Mouse (Mus musculus): ENCODE measurements around the gene Nkx3-2.

Nkx3-2 gene

DNA sequence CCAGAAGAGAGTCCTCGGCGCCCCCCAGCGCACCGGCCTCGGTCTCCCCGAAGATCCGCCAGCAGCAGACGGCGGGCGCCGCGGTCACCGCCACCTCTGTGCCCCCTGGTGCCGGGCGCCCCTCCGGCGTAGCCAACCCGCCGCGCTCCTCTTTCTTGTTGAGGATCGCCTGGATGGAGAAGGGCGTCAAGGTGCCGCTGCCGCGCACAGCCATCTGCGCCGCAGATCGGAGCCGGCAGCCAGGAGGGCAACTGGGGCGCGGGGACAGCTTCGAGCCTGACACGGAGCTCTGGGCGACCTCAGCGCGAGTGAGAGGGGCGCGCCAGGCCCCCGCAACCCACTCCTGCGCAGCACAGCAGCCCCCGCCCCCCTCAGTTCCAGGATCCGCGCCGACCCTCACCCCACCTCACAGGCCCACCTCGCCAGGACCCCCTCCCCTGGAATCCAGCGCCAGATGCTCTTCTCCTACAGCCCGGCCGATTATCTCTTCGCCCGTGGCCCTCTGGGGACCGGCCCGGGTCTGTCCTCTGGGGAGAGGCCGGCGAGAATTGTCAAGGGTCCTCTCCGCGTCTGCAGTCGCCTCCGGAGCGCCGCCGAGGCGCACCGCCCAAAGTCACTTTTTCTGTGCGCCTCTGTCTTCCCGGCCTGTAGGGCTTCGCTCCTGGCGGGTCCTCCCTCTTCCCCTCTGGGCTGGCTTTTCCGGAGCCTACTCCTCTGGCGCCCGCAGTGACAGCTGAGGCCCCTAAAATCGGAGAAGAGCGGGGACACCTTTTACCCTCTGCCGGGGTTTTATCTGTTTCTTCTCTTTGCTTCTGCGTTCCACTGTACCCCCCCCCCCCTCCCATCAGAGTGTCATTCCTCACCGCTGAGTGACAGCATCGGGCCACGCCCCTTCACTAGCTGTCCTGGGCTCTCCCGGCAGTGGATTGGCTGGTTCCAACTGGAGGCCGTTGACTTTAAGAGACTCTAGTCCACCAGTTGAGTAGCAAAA lies at the start of gene Nkx3-2:
Gene Nkx3-2, minus strand, starts transcription at position 771 of the 991 bp plus-strand sequence.
- CTCF ChIA-PET, result no interaction called here

DNA sequence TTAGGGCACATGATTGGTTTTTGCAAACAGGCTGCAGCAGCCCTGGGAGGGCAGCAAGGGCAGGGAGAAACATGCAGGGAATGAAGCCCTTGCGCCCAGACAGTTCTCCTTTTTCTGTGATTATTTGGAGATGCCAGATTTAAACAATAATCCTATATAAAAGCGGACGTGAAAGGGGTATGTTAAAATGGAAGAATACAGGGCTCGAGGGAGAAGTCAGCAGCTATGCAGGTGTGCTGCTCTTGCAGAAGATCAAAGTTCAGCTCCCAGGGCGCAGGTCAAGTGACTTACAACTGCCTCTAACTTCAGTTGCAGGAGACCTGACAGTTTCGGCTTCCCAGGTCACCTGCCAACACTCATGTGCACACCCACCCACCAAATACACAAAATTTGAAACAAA lies 48.2 kb upstream of the Nkx3-2 start:
- CTCF ChIA-PET, result no interaction called here

GRCm38 (mm10) chr5:41811279-41811678 lies 47.0 kb upstream of the Nkx3-2 start:
- CTCF ChIA-PET, result interaction anchor here (0.6 to 0.7 kb wide), 2 partner anchors 9 to 478 kb away, joined by 4 to 25 read pairs; no protein-coding TSS in a partner anchor

- CTCF ChIA-PET, result no interaction called here
These were observed 43.1 kb upstream of the Nkx3-2 start for GRCm38 (mm10) chr5:41807383-41807782.

DNA sequence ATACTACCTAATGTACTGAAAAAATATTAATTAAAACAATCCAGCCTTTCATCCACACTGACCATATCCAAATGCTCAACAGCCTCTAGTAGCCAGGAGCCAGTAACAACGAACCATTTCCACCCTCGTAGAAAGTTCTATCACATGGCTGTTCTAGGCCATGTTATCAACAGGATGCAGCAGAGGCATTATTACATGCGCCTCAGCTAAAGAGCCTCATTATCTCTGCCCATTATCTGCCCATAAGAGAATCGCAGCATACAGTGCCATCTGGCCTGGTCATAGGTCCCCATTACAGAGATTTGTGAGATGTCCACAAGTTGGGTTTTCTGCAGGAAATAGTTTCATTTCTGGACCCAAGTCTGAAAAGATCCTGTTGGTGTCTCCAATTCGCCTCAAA lies 41.9 kb upstream of the Nkx3-2 start:
- CTCF ChIA-PET, result interaction anchor here (0.7 kb wide), 1 partner anchor 189 kb away, joined by 3 read pairs; no protein-coding TSS in a partner anchor

DNA sequence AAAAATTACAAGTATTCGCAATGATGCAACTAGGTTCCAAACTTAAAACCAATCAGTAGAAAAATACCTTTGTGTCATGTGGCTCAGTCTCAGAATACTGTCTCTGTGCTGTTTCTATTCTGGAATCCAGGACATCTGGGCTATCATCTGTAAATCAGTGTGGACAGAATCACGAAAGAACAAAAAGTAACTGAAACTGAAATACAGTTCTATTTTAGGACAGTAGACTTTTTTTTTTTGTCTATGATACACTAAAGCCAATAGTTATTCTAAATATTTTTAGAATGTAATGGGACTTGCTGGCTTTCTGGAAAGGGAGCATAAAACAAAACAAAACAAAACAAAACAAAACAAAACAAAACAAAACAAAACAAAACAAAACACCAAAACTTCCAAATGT lies 40.8 kb upstream of the Nkx3-2 start:
- CTCF ChIA-PET, result no interaction called here

DNA sequence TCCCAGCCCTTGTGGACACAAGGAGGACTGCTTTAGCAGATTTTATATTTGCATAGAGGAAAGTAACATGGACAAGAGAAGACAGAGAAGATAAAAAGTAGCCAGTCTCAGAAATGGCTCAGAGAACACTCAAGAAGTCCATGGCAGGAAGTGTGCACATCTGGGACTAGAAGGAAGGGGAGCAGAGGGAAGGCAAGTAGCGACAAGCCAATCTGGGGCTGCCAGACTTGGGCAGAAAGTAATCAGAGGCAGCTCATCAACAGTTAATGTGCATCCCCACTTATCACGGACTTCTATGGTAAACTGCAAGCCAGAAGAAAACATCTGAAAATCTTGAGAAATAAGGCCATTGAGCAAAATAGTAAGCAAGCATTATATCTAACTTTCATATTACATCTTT lies 40.3 kb upstream of the Nkx3-2 start:
- CTCF ChIA-PET, result no interaction called here

GRCm38 (mm10) chr5:41801622-41802021 lies 37.3 kb upstream of the Nkx3-2 start:
- CTCF ChIA-PET, result interaction anchor here (0.6 kb wide), 1 partner anchor 10 kb away, joined by 25 read pairs; no protein-coding TSS in a partner anchor

GRCm38 (mm10) chr5:41794434-41794833 lies 30.1 kb upstream of the Nkx3-2 start:
- CTCF ChIA-PET, result no interaction called here

GRCm38 (mm10) chr5:41790517-41790916 lies 26.2 kb upstream of the Nkx3-2 start:
- CTCF ChIA-PET, result no interaction called here

GRCm38 (mm10) chr5:41788877-41789276 lies 24.6 kb upstream of the Nkx3-2 start:
- CTCF ChIA-PET, result no interaction called here

GRCm38 (mm10) chr5:41781890-41782289 lies 17.6 kb upstream of the Nkx3-2 start:
- CTCF ChIA-PET, result no interaction called here

DNA sequence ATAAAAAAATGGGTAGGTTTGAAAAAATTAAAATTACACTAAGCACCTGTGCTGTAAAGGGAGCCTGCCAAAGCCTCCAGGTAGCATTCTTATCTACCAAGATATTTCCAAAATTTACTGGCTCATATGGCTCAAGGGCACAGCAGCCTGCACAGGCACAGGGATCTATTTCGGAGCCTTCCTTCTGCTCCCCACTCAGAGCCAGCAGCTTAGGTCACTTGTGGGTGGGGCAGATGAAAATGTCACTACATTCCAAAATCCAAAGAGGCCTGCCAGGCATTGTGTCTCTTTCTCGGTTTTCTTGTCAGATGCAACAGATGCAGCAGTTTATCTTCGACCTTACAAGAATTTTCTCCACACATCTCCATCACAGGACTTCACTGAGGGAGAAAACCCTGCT lies 15.7 kb upstream of the Nkx3-2 start:
- CTCF ChIA-PET, result no interaction called here

- CTCF ChIA-PET, result no interaction called here
These were observed 11.4 kb upstream of the Nkx3-2 start for GRCm38 (mm10) chr5:41775728-41776127.

DNA sequence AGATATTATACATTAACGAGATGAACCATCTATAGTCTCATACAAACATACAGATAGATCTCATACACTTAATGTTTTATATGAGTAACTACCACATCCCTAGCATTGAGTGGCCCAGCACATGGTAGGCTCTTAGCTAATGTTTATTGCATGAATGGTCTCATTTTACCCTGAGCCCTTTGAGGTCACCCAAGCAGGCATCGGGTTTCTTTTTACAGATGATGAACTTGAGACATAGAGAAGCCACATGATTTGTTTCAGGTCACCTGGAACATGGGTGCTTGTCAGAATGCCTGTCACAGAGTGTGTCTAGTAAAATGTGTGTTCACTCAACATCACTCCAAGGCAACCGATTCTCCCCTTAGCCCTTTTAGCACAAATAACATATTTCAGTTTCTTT lies 11.0 kb upstream of the Nkx3-2 start:
- CTCF ChIA-PET, result no interaction called here

GRCm38 (mm10) chr5:41768382-41769040 lies 4.2 kb upstream of the Nkx3-2 start:
- CTCF ChIA-PET, result no interaction called here

DNA sequence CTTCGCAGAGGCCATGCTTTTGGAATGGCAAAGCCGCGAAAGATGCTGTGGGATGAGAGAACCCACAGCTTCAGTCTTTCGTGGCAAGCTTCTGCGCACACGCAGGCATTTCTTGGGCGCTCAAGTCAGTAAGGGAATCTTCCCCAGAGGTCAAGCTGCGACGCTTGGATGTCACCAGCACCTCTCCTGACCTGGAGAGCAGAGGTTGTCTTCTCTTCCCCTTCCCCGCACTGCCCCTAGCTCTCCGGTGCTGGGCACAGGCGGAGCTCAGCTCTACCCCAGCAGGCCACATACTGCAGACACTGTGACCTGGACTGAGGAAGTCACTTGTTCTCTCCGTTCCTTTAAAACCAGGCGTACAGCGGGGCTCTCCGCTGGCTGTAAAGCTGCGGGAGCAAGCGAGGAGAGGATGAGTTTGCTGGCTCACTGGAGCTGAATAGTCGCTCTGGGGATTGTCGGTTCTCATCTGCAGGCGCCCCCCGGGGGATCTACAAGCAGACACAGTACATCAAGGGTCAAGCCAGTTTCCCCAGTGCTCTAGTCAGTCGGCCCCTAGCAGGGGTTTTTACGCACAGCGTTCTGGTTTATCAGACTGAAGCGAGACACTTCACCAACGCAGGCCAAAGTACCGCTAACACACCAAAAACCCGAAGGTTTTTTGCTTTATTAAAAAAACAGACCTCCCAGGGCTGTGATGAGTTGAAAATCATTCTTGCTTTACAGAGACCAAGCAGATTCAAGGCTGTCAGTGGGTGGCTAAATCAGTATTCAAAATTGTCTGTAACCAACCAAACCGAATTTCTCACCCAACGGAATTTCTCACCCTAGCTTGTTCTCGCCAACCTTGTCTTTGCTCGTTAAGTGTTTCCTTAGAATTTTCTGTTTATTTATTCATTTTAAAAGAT lies 3.2 kb upstream of the Nkx3-2 start:
- CTCF ChIA-PET, result no interaction called here

- CTCF ChIA-PET, result interaction anchor here (1.1 kb wide), 1 partner anchor 11 kb away, joined by 3 read pairs; no protein-coding TSS in a partner anchor
These were observed 2.2 kb upstream of the Nkx3-2 start for GRCm38 (mm10) chr5:41766406-41767010.

- CTCF ChIA-PET, result interaction anchor here (0.6 to 1.1 kb wide), 2 partner anchors 11 to 695 kb away, joined by 3 to 4 read pairs; no protein-coding TSS in a partner anchor
These were observed 1.5 kb upstream of the Nkx3-2 start for GRCm38 (mm10) chr5:41765626-41766405.

- CTCF ChIA-PET, result no interaction called here
These were observed 1.2 kb downstream of the Nkx3-2 start for GRCm38 (mm10) chr5:41762947-41763730.
